Mouse (Mus musculus): ENCODE data around the gene Tdrd7. TPM values are rescaled to one million over a fixed set of nuclear protein-coding genes. Genes with fewer than 3 reads are reported as not detected.

The Tdrd7 gene
- total RNA-seq, 2 experiments from 2014 or later, result 7.4 to 8.1 TPM

DNA sequence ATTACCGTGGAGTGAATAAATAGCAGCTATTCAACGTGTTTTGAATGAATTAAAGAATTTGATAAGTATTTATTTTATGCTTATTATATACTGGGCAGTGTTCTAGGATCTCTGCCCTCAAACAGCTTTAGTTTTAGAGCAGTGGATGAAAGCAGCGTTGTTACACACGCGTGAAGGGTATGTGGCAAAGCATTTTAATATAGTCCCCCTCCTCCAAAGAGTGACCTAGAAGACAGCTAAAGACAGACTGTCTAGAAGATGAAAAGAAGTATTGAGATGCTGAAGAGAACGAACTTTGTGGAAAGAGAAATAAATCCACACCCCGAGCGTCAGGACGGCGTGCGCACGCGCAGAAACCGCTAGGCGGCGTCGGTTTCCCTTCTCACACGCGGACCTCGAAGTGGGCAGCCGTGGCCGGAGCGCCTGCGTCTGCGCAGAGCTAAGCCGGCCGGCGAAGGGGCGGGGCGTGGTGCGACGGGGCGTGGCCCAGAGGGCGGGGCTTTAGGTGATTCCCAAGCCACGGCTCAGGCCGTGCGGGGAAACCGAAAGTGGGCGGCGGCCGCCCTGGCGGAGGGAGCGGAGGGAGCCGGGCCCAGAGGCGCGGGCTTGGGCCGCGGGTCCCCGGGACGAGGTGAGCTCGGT is 6.8 kb downstream of the Tdrd7 start:
- intact Hi-C loops (cut with DNase I), result loop anchor here (2.0 to 10.0 kb wide), 2 partner anchors 155 to 957 kb away; partner anchors contain the start of genes Polr1e and Zbtb5
- peak; percentile 98 to 99 for DNase-seq

DNA sequence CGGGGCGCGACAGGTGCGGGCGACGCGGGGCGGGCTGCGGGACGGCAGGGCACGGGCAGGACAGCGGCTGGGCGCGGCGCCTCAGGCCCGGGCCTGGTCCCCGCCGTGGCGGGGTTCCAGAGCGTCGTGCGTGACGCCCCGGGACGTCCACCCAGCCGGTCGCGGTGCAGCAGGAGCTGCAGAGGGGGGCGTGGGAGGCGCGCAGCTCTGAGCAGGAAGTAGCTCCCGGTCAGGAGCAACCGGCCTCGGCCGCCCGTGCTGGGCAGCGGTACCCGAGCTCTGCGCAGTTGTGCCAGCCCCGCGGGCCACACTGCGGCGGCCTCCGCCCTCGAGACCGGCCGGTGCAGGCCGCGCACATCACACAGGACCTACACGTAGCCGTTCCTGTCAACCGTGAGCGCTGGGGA is 7.3 kb downstream of the Tdrd7 start:
- DNase-seq, result peak in 1 of 2 experiments; percentile 24
- intact Hi-C loops (cut with DNase I), result loop anchor here (2.0 to 10.0 kb wide), 2 partner anchors 154 to 958 kb away; partner anchors contain the start of genes Polr1e and Zbtb5

DNA sequence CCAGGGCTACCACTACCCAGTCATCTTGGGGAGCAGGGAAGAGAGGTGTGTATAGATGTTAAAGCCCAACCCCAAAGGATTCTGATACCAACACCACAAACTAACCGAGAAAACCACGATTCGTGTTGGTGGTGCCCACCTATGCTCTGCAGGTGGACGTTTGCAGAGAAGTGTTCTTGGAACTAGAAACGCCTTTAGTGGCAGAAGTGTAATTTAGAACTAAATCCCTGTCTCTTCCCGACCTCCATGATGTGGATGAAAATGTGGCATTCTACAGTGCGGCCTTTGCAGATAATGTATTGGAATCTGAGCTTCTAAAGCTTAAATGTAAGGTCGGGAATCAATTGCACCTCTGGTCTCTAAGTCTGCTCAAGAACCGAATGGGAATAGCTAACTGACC is 7.8 kb downstream of the Tdrd7 start:
- intact Hi-C loops (cut with DNase I), result loop anchor here (2.0 to 10.0 kb wide), 2 partner anchors 154 to 958 kb away; partner anchors contain the start of genes Polr1e and Zbtb5

DNA sequence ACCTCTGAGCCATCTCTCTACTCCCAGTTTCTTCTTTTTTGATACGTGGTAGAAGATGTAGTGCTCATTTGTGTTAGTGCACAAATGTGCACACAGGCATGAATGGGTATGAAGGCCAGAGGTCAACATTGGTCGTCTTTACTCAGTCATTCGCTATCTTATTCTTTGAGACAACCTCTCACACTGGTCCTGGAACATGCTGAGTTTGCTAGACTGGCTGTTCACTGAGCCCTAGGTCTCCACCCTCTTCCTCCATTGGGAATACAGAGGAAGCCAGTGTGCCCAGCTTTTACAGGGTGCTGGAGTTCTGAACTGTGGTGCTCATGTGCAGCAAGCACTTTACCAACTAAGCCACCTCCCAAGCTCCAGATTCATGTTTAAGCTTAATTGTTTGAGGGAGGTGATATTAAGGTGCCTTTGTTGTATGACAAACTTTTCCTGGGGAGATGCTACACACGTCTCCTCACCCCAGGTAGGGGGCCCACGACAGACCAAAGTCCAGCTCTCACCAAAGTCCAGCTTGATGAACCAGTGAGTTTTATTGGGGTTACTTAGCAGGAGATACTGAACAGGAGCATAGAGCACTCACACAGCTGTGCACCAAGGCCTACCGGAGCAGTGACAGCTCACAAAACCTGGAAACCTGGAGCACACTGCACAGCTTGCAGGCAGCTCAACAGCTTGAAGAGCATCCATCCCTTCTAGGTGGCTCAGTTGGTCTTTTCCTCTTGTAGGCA is 12.0 kb downstream of the Tdrd7 start:
- DNase-seq, result no peak
- intact Hi-C loops (cut with DNase I), result loop anchor here (5.0 to 10.0 kb wide), 2 partner anchors 40 to 962 kb away; partner anchors contain the start of genes Polr1e and Zbtb5

More for the DNA sequence above, 7.8 kb downstream of the Tdrd7 start:
- no peak for DNase-seq

DNA sequence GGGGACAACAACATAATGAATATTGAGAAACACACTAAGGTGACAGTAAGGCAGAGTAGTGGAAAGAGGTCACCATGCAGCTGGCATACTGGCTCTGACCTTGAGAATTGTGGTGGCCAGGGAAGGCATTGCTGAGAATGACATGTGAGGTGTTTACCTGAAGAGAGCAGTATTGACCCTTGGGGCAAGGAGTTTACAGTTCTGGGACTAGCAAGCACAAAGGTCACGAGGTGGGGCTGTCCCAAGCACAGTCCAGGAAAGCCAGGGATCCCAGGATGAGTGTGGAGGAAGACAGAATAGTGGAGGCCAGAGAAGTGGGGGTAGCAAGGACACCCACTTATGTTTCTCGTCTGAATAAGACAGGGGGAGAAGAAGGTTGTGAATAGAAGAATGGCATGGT is 14.8 kb downstream of the Tdrd7 start:
- intact Hi-C loops (cut with DNase I), result loop anchor here (5.0 to 10.0 kb wide), 2 partner anchors 37 to 965 kb away; partner anchors contain the start of genes Polr1e and Zbtb5

DNA sequence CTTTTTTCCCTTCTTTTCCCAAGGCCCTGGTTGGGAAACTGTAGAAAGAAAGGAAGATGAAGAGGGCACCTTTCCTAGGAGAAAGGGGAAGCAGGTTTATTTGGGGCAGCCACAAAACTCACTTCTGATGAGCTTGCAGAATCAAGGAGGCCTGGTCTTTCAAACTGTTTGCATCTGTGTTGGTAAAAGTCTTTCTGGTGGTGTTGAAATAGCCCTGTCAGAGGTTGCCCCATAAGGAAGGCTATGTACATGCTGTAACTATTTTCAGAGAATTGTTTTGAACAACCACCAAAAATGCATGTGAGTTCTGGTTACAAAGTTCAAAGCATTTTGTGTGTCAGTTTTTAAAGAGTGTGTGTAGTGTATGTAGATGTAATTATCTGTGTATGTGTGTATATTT is 15.9 kb downstream of the Tdrd7 start:
- no peak for DNase-seq
- intact Hi-C loops (cut with DNase I), result no loop called here

More for the DNA sequence above, 14.8 kb downstream of the Tdrd7 start:
- DNase-seq, result no peak

DNA sequence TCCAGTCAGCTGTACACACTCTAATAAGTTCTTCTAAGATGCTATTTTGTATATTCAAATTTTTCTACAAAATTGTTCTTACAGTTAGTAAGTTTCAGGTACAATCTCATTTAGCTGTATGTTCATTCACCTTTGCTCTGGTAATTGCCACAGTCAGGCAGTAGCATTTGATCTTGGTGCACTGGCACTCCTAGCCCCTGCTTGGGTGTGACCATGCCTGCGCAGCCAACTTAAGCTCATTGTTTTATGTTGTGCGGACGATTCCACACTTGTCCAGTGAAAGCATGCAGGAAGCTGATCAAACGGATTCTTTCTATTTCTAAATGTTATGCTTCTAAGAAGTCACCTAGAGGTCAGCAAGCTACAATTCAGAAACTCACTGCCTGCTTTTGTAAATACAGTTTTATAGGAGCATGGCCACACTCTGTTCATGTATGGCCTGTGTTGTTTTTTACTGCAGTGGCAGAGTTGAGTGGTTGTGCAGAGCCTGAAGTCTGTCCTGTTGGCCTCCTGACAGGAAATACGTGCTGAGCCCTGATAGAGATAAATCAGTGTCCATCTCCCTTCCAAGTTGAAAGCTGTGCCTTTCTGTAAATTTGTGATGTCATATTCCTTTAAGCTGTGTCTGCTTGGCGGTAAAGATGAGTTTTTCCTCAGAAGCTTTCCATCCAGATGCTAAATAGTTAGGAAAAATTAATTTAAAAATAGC is 25.4 kb downstream of the Tdrd7 start:
- DNase-seq, result no peak
- intact Hi-C loops (cut with DNase I), result no loop called here

DNA sequence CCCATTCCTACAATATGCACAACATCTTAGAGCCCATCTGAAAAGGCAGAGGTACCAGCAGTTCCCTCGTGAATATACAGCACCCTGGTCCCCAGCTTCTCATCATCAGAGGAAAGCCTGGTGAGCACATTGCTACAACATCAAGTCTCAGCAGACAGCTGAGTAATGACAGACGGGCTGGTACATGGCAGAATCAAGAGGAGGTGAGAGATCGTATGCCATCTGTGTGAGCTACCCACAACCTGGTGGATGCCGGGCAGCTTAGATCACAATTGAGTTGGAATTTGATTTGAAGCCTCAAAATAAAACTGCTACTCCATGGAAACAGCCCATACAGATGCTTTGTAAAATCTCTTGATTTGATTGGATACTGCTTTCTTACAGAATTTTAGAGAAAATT is 33.4 kb downstream of the Tdrd7 start:
- DNase-seq, result no peak
- intact Hi-C loops (cut with DNase I), result no loop called here

DNA sequence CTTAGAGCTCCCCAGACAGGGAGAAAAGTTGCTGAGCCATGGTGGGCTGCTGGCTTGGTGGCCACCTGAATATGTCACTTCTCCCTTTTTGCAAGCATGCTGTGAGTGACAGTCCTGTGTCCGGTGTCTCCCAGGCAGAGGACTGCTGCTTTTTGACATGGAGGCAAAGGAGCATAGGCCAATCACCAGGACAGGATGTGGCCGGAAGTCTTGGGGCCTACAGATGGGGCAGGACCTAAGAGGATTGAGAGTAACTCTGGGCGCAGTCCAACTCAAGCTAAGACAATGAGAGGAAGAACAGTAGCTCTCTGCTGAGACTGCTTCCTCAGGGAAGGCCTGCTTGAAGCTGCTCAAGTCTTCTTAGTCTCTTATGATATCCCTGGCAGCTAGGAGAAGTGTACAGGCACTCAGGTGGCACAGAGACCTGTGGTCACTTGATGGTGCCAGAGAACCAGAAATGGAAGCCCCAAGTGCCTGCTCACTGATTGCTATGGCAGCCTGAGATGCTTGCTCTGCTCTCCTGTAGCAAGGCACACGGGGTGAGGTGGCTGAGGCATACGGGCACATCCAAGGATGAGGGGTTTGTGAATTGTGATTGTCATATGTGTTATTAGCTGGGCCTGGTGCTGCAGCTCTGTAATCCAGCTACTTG is 43.1 kb downstream of the Tdrd7 start:
- intact Hi-C loops (cut with DNase I), result no loop called here
- no peak for DNase-seq

DNA sequence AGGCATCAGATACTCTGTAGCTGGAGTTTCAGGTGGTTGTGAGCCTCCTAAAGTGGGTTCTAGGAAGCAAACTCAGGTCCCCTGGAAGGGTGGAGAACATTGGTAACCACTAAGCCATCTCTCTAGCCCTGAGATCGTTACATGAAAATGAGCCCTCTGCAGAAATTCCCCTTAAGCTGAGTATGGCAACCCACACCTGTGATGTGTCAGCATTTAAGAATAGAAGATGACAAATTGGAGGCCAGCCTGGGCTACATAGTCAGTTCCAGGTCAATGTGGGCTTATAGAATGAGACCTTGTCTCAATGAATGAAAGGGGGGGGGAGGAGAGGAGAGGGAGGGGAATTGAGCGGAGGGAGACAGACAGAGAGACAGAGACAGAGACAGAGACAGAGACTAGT is 46.6 kb downstream of the Tdrd7 start:
- DNase-seq, result no peak
- intact Hi-C loops (cut with DNase I), result no loop called here

DNA sequence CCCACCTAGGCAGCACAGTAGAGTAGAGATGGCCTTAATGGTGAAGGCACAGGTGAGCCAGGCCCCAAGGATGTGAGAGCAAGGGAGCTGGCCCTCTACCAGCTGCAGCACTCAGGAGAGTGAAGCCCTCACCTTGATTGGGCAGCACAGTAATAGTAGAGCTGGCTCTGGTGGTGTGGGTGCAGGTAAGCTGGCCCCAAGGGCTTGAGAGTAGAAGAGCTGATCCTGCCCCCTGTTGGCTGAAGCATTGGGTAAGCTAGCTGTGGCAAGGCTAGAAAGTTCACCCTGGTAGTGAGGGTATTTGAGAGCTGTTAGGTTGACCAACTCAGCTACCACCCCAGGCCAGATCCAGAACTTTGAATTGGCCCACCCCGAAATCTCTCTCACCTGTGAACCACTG is 50.5 kb downstream of the Tdrd7 start:
- no peak for DNase-seq
- intact Hi-C loops (cut with DNase I), result loop anchor here (5.0 kb wide), 1 partner anchor 38 kb away; no protein-coding TSS in a partner anchor

DNA sequence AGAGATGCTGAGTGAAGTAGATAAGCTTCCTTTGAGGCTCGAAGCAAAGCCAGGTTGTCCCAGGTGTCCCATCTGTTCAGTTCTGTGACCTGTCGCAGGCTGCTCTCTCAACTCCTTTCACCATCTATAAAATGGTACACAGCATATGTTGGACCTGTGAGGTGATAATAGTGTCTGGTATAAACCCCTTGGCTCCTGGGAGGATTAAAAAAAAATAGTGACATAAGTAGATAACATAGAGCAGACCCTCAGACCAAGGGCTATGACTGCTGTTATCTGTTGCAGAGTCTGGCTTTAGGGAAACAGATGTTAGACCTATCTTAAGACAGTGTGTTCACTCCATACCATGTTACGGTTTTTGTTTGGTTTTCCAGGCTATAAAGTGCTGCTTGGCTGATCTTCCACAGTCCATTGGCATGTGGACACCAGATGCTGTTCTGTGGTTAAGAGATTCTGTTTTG is 57.9 kb downstream of the Tdrd7 start:
- intact Hi-C loops (cut with DNase I), result no loop called here
- no peak for DNase-seq

DNA sequence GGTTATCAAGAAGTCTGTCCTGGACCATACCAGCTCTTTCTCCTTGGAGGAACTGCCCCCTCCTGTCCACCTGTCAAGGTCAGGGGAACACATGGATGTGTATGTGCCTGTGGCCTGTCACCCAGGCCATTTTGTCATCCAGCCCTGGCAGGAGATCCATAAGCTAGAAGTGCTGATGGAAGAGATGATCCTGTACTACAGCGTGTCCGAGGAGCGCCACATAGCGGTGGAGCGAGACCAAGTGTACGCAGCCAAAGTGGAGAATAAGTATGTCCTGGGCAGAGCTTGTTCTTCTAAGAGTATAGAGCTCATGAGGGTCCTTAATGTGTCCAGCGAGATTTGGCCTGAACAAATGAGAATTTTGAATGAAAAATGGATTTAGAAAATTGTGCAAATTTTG is 60.8 kb downstream of the Tdrd7 start:
- intact Hi-C loops (cut with DNase I), result loop anchor here (5.0 kb wide), 1 partner anchor 101 kb away; no protein-coding TSS in a partner anchor
- no peak for DNase-seq

DNA sequence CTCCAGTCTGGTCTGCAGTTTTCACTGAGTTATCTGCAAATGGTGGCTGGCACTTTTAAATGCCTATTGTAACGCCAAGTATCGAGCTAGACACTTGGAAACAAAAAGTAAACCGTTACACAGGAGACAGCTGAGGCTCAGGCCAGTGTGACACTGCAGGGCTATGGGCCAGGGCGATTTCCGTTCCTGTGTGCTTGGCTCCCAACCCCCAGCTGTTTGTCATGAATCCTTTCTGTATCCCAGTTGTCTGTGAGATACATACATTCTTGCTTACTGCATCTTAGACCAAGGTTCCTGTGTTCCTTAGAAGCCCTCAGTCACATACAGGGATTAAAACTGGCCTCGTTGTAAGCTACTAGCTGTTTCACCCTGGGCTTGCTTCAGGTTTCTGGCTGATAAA is 63.1 kb downstream of the Tdrd7 start:
- DNase-seq, result no peak
- intact Hi-C loops (cut with DNase I), result loop anchor here (2.0 to 5.0 kb wide), 2 partner anchors 87 to 99 kb away; no protein-coding TSS in a partner anchor

DNA sequence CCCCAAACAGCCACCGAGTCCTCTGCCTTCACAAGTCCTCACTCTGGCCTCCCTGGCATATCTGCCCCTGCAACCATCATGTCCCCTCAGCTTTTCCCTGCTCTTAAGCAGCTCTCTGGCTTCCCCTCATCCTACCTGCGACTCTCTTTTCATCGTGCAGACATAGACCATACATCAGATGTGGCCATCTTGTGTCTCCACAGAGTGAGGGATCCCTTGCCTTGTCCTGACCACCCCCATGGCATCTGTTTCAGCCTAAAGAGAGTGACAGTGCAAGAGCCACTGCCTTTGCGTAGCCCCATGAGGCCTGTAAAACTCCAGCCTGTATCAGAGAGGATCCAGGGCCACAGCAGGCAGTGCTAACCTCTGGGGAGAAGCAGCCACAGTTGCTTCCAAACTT is 63.6 kb downstream of the Tdrd7 start:
- intact Hi-C loops (cut with DNase I), result loop anchor here (2.0 to 5.0 kb wide), 2 partner anchors 88 to 99 kb away; no protein-coding TSS in a partner anchor
- DNase-seq, result no peak

DNA sequence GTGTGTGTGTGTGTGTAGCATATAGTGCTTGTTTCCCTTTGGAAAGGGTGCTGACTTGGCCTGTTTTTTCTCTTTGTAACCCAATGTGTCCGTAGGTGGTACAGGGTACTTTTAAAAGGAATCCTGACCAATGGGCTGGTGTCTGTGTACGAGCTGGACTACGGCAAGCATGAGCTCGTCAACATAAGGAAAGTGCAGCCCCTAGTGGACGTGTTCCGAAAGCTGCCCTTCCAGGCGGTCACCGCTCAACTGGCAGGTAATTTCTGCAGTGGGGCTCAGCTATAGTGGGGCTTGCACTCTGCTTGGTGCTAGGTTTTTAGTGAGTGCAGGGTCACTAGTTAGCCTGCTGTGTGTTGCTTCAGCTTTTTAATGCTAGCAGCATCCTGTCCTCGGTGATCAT is 64.4 kb downstream of the Tdrd7 start:
- intact Hi-C loops (cut with DNase I), result loop anchor here (2.0 to 5.0 kb wide), 2 partner anchors 89 to 98 kb away; no protein-coding TSS in a partner anchor
- no peak for DNase-seq

DNA sequence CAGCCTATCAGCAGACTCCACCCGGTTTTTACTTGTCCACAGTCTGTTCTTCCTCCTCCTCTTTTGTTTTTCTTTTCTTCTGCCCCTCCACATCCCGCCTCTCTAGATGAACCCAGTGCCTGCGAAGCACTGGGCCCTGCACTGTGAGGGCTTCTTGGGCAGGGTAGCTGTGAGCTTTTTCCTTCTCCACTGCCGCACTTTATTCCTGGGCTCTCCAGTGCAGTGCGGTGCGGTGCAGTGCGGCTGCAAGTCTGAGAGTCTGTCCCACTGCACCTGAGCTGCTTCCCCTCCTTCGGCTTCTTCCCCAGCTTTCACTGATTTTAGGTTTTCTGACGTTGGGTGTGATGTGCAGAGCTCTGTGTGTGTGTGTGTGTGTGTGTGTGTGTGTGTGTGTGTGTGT is 67.3 kb downstream of the Tdrd7 start:
- intact Hi-C loops (cut with DNase I), result no loop called here
- no peak for DNase-seq

DNA sequence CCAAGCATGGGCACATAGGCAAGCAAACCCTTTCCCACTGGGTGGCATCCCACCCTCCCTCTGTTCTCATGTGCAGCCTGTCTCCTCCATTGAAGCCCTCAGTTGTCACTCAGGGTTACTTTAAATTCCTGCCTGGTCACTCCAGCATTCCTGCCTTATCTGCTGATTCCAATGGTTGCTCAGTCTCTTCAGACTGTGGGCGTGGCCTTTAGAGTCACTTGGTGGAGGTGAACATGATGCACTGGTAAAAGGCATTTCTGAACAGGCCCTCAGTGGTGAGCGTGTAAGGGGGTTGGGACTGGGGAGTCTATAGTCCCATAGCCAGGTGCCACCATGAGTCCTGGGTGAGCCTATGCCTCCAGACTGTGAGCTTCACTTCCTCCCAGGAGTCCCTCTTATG is 68.1 kb downstream of the Tdrd7 start:
- intact Hi-C loops (cut with DNase I), result no loop called here
- DNase-seq, result no peak

DNA sequence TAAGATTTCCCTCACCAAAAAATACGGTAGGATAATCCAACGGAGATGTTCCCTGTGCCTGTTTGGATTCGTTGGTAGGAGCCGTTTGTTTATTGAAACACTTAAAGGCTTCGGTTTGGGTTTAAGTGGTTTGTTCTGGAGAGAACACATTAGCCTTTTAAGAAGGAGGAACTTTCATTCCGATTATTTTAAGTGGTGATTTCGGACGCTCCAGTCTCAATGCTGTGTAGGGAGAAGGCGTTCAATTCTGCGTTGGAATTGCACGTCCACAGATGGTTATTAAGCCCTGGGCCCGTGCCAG is 73.4 kb downstream of the Tdrd7 start:
- DNase-seq, result peak in 1 of 2 experiments; percentile 26
- intact Hi-C loops (cut with DNase I), result no loop called here
